Mouse (Mus musculus): Measurements from ENCODE around the gene Pfas.

DNA sequence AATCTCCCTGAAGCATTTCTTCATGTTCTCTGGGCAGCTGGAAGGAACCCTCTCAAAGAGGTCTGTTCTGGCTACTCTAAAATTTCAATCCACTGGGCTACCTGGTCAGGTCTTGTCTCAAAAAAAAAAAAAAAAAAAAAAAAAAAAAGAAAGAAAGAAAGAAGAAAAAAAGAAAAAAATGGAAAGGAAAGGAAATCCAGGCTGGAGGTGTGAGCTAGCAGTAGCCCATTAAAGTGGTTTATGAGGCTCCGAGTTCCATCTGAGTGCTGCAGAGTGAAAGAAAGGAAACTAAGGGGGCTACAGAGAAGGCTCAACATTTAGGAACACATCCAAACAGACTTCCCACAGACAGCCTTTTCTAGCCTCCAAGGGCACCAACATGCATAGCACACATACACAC is 50.3 kb downstream of the Pfas start:
- TF ChIP-seq GATA1 (IDR thresholded peaks at IDR 0.05; ENCODE audit: low read length) (no peak), TAL1 (IDR thresholded peaks at IDR 0.05; ENCODE audit: low read length) (no peak)
